Mouse (Mus musculus) neutrophil, adult 5-6 weeks (primary cell): ENCODE results near the gene Rsbn1. TPM values are rescaled to one million over a fixed set of nuclear protein-coding genes. Genes with fewer than 3 reads are reported as not detected.

Source experiments
- ATAC-seq: fragments of 151-379, 151-347 bp; 2 replicates; pipeline ENCODE4 v1.8.0; 2017; ENCODE audit warnings: mild to moderate bottlenecking, moderate TSS enrichment; ENCODE audit not compliant: insufficient number of reproducible peaks, poor library complexity, low FRiP score, severe bottlenecking; ENCODE audit errors: extremely low read depth
- total RNA-seq: library from RNA; stranded (forward); fragments of 200-1000 nt; gene quantifications from 2 replicates; pipeline ENCODE4 v1.2.3, GENCODE M21; 2017

The Rsbn1 gene
- total RNA-seq, 1 experiment from 2014 or later = 51.4 TPM

DNA sequence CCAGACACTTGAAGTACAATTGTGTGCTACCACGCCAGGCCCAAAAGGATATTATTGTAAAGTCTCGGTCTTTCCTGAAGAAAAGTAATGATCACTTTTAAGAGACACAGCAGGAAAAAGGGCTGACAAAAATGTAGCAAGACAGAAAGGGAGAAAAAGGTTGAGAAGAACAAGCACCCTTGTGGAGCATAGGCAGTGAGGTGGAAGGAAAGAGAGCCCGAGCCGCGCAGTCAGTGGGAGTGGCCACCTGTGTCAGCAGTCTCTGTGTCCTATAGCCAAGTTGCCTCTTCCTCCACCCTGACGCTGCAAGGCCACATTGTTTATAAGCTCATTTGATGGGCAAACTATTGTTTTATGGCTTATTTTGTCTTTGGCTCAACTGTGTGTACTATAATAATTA, 13.6 kb downstream of the Rsbn1 start:
- peak; percentile 83 for ATAC-seq

DNA sequence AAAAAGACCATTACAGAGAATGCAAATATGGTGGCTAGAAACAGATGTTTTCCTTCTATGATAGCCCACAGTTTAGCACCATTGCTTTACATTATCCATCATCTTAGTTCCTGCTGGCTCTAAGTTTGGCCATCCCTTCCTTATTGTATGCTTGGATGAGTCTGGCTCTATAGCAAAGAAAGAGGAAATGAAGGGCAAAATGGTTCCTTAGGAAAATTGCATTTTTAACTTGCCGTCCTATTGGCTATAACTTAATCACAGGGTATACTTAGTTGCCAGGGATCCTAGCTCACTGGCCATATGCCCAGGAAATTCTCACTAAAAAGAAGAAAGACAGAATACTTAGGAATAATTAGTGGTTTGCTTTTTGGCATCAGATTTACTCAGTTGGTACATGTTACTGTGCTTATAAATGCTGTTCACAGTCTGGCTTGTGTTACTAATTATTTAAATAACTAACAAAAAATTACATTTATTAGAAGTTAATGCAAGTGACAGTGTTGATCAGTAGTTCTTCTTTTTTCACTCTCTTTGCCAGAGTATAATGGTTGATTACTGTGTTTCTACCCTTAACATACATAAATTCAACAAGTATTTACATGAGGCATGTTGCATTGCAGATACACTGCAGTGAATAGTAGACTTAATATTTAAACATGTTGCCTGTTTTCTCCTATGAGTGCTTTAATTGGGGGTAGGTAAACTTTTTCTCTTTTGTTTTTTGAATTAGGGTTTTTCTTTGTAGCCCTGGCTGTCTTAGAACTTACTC, 31.1 kb downstream of the Rsbn1 start:
- ATAC-seq = no peak

DNA sequence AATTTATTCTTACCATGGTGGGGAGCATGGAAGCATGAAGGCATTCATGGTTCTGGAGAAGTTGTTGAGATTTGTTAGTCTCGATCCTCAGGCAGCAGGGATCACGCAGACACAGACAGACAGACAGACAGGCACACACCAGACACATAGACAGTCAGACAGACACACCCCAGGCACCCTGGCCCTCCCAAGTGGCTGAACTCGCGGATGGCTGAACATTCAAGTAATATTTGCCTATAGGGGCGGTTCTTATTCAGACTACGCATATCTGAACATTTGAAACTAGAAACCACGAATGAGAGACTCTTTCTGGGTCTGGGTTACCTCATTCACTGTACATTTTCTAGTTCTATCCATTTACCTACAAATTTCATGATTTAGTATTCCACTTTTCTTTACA, 34.7 kb downstream of the Rsbn1 start:
- peak; percentile 79 for ATAC-seq

DNA sequence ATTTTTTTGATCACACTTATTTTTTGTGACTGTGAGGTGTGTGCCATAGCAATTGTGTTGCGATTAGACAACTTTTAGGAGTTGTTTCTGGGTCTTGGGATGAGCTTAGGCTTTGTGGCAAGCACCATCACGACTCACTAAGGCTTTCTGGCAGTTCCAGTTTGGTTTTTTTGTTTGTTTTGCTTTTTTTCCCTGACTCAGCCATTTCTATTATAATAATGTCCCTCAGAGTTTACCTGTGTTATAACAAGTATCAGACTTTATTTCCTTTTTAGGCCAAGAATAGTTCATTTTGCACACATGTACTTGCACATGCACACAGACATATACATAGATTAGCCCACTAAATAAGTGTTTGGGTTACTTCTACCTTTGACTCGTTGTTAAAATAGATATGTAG, 46.7 kb downstream of the Rsbn1 start:
- no peak for ATAC-seq

DNA sequence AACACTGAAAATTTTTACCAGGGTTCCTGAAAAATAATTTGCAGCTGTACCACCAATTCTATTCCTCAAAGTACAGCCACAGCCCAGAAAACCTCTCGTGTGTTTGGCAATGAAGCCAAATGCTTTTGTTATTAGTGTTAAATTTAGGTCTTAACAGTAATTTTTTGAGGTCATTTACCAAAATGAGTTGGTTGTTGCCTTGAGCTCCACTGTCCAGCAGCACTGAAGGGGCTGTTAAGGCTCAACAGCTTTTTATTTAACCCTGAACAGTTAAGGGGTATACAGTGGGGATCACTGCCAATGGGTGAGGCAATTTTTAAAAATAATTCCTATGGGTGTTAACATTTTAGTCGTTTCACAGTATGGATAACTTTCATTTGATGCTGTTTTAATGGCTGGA, 53.3 kb downstream of the Rsbn1 start:
- no peak for ATAC-seq

DNA sequence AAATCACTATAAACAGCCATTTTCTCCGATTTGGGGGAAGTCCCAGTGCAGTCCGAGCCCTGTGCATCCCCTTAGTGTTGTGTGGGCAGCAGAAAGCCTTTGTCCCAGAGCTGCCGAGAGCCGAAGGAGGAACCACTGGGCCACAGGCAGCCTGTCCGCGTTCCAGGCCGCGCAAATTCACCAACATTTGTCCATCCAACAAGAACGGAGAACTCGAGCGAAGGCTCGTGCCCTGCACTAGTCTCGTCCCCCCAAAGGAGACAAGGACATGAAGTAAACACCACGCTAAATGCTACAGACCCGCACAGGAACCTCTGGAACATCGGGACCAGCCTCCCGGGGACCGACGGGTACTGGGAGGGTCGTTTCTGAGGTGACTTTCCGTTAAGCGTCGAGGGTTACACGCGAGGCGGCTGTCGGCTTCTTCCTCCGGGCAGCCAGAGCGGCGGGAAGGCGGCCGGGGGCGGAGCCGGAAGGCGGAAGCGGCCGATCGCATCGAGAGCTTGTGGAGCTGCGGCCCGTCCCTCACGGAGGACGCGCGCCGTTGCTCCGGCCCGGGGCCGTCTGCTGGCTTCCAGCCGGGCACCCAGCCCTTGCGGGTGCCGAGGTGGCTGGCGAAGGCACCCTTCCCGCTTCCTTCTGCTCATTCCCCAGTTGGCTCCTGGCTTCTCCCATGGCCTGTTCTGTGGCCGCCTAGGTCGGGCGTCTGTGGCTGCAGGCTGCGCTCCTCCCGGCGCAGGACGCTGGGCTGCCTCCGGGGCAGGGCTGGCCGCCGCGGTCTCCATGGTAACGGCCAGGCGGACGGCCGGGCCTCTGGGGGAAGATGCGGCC, 54.2 kb downstream of the Rsbn1 start, which contains the start of gene Phtf1:
Phtf1 (plus strand) TSS at position 250 of the 831 bp plus-strand sequence.
- peak; percentile 86 for ATAC-seq

DNA sequence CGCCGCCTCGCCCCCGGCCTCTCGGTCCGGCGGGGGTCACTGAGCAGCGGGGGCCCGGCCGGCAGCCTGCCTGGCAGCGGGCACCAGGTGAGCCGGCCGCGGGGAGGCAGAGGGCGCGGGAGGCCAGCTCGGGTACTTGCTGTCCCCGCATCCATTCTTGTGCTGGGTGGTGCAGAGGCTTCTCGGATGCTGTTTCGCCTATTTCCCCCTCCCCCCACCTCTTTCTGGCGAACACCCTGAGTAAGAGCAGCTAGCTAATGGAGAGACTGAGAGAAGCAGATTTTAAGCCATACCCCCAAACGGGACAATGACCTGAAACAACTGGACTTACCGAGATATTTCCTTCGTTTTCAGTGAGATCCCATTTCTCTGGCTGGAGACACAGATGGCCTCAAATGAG, 54.8 kb downstream of the Rsbn1 start:
- 0 out of 2 replicates have a peak, but pooled peaks have one; percentile 20 for ATAC-seq

DNA sequence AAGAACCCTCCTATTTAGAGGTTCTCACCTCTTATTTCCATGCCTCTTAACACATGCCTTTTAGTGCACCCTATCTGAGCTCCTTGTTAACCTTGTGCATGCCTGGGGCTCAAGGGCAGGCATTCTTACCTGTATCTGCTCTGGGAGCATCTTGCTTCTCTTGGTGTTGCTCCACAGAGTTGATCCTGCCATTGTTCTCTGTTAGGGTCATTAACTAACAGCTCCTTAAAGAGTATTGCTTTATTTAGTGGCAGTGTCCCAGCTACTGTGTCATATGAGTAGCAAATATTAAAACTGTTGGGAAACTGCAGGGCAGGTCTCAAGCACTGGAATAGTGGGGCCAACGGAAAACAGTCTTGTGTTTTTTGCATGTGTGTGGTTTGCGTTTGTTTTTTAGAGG, 57.2 kb downstream of the Rsbn1 start:
- ATAC-seq = no peak

DNA sequence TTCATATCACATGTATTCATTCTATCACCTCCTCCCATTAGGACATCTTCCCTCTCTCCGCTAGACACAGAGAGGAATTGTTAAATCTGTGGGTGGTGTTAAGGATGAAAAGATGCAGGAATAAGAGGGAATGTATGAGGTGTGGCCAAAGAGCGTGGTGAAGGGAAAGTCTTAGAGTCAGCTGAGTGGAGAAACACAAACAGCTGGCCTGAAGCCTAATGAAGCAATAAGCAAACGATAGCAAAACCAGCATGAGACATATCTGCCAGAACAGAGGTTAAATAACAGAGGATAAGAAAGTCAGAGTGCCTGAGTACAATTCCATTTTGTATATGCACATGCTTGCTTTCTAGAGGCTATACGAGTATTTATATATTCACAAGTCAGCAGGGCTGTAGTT, 70.6 kb downstream of the Rsbn1 start:
- ATAC-seq = no peak

DNA sequence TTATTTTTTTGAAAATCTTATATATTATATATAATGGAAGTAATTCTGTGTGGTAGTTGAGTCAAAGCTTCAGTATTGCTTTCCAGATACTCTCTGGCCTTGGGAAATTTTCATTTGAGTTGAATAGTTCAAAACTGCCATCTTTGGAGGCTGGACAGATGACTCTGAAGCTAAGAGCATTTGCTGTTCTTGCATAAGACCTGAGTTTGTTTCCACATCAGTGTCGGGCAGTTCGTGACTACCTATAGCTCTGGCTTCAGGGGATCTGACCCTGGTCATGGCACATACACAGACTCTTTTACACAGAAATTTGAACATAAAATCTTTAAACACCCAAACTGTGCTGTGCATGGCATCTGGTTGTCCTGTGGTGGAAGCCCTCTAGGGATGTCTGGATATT, 71.3 kb downstream of the Rsbn1 start:
- no peak for ATAC-seq

DNA sequence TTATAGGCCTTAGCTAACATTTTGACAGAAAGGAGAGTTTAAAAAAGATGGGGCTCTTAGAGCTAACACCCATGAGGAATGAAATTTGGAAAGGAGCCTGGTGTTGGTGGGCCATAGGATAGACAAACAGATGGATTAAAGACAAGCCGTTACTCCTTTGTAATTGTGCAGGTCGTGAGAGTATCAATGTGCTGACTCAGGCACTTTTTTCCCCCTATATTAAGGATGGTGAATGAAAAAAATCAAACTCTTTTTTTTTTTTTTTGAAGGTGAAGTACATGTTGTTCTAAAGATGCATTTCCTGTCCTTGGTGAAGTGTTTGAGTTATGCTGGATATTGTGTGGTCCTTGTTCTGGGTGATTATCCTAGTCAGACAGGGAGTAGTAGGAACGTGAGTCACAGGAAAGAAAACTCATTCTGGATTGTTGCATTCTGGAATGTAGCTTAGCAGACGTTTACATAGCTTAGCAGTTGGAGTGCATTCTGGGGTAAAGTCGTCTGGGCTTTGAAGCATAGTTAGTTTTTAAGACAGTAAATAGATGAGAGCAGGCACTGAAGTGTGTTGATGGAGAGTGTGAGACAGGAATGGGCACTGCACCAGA, 74.0 kb downstream of the Rsbn1 start:
- no peak for ATAC-seq

DNA sequence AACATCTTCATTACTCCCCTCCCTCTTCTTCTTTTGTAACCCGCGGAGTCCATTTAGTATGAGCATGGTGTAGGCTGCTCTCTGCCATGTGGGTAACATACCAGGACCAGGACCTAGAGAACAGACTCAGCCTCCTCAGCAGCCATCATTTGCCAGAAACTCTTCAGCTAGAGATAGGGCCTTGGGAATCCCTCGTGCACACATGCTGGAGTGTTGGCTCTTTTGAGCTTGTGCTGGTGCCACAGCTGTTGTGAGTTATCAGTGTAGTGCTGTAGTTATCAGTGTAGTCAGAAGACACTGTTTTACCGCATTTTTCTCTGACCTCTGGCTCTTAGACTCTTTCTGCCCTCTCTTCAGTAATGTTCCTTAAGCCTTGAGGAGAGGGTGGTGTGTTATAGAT, 75.4 kb downstream of the Rsbn1 start:
- no peak for ATAC-seq

DNA sequence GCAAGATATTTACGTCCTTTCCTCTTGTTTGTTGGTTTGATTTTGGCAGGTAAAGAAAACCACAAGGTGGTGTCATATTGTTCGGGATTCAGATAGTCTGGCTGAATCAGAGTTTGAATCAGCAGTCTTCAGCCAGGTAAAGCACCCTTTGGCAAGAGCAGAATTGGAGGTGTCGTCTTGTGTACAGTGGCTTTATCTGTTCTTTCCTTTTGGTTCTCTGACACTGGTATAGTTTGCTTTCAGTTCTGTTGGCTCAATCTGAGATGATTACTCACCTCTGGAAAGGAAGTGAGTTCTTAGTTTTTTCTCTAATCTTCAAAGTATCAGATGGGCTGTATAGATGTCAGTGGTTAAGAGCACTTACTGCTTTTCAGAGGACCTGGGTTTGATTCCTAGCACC, 77.4 kb downstream of the Rsbn1 start:
- ATAC-seq = no peak

DNA sequence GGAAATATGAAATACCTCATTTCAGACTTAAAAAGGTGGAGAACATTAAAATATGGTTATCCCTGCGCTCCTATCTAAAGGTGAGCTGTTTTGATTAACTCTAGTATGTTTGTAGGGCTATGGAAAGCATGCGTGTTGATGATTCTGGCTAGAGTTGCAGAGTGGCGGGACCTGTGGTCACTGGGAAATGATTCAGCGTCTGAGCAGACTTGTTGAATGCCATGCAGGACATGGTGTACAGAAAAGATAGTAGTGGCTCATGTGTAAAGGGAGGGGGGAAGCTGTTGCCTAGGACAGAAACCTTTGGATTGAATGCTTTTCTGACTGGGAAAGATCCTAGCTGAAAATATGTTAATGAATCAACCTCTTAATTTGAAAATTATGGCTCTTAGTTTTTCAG, 84.8 kb downstream of the Rsbn1 start:
- ATAC-seq = no peak

DNA sequence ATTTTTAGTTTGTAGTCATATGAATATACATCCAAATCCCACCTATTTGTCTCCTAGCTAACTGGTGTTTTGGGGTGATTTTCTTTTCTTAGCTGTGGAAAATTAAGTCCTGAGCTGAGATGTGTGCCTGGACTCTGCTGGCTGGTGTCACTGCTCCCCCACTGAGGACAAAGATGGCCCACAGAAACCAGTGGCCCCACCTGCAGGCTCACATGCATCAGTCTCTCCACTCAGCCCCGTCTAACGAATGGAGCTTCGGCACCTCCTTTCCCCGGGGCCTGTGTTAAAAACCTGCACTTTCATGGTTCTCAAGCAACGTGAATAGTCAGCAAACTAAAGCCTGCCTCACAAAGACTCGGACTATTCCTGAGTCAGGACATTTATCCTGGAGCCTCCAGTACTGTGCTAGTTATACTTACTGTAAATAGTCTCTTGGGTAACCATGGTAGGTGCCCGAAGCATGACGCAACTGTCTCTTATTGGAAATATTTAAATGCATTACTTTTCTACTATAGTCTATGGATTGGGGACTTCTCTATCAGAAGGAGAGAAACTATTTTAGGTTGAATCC, 93.1 kb downstream of the Rsbn1 start:
- no peak for ATAC-seq

DNA sequence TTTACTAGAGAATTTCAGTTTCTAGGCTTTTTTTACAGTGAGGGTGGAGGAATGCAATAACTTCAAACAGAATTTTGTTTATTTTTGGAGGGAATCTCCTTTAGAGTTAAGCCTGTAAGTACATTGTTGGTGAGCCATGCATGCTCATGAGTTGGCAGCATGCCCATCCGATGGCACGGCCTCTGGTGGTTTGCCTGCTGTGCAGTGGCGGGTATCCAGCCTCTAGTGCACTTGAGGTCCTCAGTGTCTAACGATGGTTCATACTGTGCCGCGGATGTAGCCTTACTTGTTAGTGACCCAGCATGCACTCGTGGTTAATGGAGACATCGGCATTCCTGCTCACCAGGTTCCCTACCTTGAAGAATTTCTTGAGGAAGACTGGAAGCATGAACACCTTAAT, 93.6 kb downstream of the Rsbn1 start:
- no peak for ATAC-seq

DNA sequence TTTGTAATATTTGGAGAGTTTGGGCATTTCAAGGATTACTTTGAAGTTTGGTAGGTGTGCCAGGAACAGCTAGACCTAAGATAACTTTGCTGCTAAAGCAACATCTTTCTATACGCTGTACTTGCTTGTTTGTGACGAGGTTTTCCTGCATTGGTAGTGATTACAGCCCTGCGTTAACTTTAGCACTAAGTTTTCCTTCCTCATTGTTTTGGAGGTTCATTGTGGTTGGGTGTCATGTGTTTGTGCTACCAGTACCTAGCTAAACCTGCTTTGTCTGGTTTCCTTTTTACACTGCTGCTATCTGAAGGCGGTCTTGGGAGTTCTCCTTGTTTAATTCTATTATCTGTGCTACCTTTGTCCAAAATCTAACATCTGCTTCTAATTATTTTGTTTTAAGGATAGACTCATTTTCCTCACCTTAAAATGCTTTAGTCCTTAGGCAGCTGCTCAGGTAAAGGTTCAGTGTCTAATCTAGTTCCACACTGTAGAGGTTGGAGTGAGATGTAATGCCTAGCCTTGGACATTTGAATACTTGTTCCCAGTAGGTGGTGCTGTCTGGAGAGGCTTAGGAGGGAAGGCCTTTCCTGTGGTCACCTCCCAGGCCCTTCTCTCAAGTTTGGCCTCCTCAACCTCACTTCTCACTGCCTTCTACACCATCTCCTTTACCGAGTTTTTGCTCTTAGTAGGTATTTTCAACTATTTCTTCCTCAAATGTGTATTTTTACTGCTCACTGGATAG, 96.2 kb downstream of the Rsbn1 start:
- ATAC-seq = no peak

DNA sequence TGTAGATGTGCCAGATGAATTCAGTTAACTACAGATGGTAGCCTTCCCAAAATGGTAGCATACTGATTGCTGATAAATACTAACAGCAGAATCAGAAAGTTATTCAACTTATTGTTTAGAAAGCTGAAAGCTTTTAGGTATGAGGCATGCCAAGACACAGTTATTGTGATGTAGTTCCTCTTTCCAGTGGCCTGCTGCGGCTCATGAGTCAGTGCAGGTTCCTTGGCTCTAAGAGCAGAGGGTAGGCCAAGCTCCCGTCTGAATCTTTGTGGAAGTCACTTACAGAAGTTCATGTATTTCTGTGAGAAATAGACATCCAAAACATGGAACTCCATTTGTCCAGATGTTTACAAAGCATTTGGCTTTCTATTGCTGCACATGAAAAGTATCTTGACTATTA, 98.1 kb downstream of the Rsbn1 start:
- ATAC-seq = no peak
